Mouse (Mus musculus): ENCODE results near the gene Hapln2.

DNA sequence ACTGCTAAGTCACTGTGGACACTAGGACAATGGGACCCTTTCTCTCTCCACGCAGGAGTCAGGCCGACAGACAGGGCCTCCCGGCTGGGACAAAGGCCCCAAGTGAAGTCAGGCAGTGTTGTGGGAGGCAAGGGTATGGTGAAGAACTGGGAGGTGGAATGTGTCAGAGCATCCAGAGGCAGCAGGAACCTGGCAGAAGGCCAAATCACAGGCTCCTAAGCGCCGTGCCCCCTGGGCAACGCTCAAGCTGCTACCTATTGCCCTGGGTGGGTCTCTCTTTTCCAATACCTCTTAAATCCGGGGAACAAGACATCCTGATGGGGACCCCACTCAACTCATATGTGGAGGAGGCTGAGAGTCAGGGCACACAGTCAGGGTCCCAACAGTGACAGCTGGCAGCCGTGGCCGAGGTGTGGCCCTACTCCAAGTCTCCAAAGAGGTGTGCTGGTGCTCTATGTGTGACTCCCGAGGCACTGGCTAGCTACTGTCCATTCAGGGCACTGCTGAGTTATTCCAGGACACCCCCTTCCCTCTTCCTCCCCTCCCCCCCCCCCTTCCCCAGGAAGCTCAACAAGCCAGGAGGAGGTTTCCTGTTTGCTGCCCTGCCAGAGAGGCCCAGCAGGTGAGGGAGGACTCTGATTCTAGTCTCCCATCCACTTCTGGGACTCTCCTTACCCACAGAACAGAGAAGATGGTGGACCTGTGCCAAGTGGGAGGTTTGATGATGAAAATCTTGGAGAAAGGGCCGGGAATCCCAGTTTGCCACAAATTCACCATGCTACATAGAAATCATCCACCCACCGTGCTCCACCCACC is 41.7 kb downstream of the Hapln2 start:
- TF ChIP-seq GATA1 (IDR thresholded peaks at IDR 0.05; ENCODE audit: borderline replicate concordance, low read length) (no peak), FLI1 (IDR thresholded peaks at IDR 0.05; ENCODE audit: low read length) (no peak)
